Mouse (Mus musculus) heart, embryonic 11.5 days (tissue): ENCODE measurements at regions not wholly inside any gene's neighbourhood (a gene's known extent, or its start where the extent isn't known, plus 50 kb on each side); places are given as distances from the start of the nearest gene placed in this dataset.

ENCODE experiments used
- ATAC-seq: fragments of 200-750 bp; cut with Nextera tagmentation; replicated peaks from 2 replicates; pipeline ENCODE4 v1.8.0; 2017; ENCODE audit warnings: moderate library complexity; ENCODE audit not compliant: insufficient number of reproducible peaks, low FRiP score, low TSS enrichment
- H3K27ac ChIP-seq: fragments of 300-500 bp; sonication (generic); 2 replicates; pipeline ENCODE4 v1.5.1; 2014; ENCODE audit warnings: mild to moderate bottlenecking, low read depth, low read length
- H3K27me3 ChIP-seq: fragments of 300-500 bp; sonication (generic); 2 replicates; pipeline ENCODE4 v1.6.1; 2014; ENCODE audit warnings: mild to moderate bottlenecking, low read length, mixed read lengths; ENCODE audit not compliant: control insufficient read depth, insufficient read depth
- H3K36me3 ChIP-seq: fragments of 300-500 bp; sonication (generic); 2 replicates; pipeline ENCODE4 v1.6.1; 2014; ENCODE audit warnings: mild to moderate bottlenecking, low read length, moderate library complexity, mixed read lengths; ENCODE audit not compliant: control insufficient read depth, insufficient read depth
- H3K4me1 ChIP-seq: fragments of 300-500 bp; sonication (generic); 2 replicates; pipeline ENCODE4 v1.6.1; 2014; ENCODE audit warnings: low read length; ENCODE audit not compliant: control insufficient read depth, insufficient read depth
- H3K4me2 ChIP-seq: fragments of 300-500 bp; sonication (generic); 2 replicates; pipeline ENCODE4 v1.6.1; 2014; ENCODE audit warnings: mild to moderate bottlenecking, moderate library complexity
- H3K4me3 ChIP-seq: fragments of 300-500 bp; sonication (generic); 2 replicates; pipeline ENCODE4 v1.5.1; 2014; ENCODE audit warnings: low read depth, low read length
- H3K9ac ChIP-seq: fragments of 300-500 bp; sonication (generic); 2 replicates; pipeline ENCODE4 v1.6.1; 2014; ENCODE audit warnings: mild to moderate bottlenecking, low read depth, low read length, moderate library complexity
- H3K9me3 ChIP-seq: fragments of 300-500 bp; sonication (generic); replicated peaks from 2 replicates; pipeline ENCODE4 v1.6.1; 2016; ENCODE audit warnings: low read length; ENCODE audit not compliant: control insufficient read depth
- WGBS: fragments of 180-500 bp; shearing (Covaris S2); extraction: QIAGEN DNeasy Blood & Tissue Kit; methylation state at CpG from one replicate; pipeline ENCODE4 v1.1.7; 2014; ENCODE audit not compliant: insufficient replicate concordance; 5-methylcytosine and 5-hydroxymethylcytosine counted together

DNA sequence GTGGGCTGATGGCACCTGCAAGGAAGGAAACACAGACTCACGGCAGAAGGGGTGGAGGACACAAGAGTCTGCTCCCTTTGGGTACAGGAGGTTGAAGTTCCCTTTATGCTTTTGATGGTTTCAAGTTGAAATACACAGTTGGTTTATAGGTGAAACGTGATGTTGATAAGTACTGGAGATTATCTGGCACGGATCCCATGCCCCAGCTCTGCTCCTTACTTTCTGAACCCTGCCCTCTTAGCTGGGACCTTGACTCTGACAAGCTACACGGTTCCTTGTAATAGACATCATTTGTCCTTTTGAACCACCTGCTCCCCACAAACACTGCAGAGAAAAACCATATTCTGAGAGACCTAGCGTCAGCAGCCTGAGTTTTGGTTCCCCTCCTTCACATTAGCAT, 363.4 kb upstream of the Dynlrb2 start:
- no peak overlapping the region for H3K9ac ChIP-seq
- ATAC-seq, result no peak
- 75% methylated on average over 5 of the region's 5 CpGs for WGBS
- no peak overlapping the region for H3K27ac ChIP-seq
- H3K4me1 ChIP-seq, result no peaks in the 10 kb centered on the region
- no peaks in the 10 kb centered on the region for H3K36me3 ChIP-seq
- no peaks in the 10 kb centered on the region for H3K9me3 ChIP-seq
- no peaks in the 10 kb centered on the region for H3K27me3 ChIP-seq
- no peak overlapping the region for H3K4me2 ChIP-seq
- no peak overlapping the region for H3K4me3 ChIP-seq

DNA sequence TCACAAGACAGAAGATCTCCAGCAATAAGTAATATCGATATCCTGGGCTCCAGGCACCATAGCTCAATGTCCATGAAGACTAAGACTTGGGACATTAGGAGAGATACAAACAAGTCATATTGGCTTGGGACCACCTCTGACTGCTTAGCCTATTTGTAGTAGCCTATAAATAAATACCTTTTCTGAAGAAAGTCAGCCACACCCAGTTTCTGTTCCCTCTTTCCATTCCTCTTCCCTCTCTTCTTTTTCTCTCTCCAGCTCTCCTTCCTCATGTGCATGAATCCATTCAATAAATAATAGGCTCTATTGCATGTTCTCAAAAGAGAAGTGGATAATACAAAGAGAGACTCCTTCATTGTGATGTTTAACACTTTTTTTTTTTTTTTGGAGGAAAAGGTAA, 364.8 kb upstream of the Dynlrb2 start:
- Histone ChIP-seq H3K4me3 (no peak overlapping the region), H3K27me3 (no peaks in the 10 kb centered on the region), H3K9ac (no peak overlapping the region), H3K27ac (no peak overlapping the region), H3K4me2 (no peak overlapping the region), H3K36me3 (no peaks in the 10 kb centered on the region), H3K9me3 (no peaks in the 10 kb centered on the region), H3K4me1 (no peaks in the 10 kb centered on the region)
- 79% methylated on average over 1 of the region's 1 CpGs for WGBS
- no peak for ATAC-seq

DNA sequence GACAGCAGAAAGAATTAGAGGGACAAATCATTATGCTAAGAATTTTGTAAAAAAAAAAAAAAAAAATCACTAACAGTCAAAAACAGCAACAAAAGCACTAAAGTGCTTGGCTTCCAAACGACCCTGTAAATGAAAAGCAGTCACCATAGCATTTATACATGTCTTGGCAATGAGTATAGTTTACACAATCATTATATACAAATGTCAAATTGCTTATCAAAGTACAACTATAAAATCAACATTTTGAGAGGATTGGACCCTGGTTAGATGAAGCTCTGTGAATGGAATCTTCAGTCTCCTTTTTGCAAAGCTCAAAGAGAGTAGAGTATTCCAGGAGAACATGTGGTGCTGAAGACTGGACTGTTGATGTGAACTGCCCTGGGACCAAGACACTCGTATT, 367.0 kb upstream of the Dynlrb2 start:
- no peak for ATAC-seq
- WGBS, result 64% methylated on average over 2 of the region's 2 CpGs
- H3K9ac ChIP-seq, result no peak overlapping the region
- no peaks in the 10 kb centered on the region for H3K4me1 ChIP-seq
- H3K27me3 ChIP-seq, result no peaks in the 10 kb centered on the region
- H3K9me3 ChIP-seq, result no peaks in the 10 kb centered on the region
- no peak overlapping the region for H3K27ac ChIP-seq
- H3K4me3 ChIP-seq, result no peak overlapping the region
- no peak overlapping the region for H3K4me2 ChIP-seq
- H3K36me3 ChIP-seq, result no peaks in the 10 kb centered on the region

DNA sequence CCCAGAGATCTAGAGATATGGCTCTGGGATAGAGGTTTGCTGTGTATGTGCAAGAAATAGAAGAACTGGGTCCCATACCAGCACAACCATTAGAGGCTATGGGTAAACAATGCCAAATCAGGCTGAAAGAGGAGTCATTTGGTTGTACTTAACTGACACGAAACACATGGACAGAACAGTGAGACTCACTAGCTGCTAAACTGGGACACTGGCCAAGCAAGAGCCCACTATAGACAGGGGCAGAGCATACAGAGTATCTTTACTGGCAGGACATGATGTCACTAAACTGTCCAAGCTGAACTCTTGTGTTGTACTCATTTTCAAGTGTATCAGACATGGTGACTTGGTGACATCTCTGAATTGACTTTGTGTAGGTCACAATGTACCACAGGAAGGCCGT, 371.3 kb upstream of the Dynlrb2 start:
- Histone ChIP-seq H3K4me3 (no peak overlapping the region), H3K27me3 (peaks cover 2% of the 10 kb centered on the region; the same call in 1 of the 2 replicates)

DNA sequence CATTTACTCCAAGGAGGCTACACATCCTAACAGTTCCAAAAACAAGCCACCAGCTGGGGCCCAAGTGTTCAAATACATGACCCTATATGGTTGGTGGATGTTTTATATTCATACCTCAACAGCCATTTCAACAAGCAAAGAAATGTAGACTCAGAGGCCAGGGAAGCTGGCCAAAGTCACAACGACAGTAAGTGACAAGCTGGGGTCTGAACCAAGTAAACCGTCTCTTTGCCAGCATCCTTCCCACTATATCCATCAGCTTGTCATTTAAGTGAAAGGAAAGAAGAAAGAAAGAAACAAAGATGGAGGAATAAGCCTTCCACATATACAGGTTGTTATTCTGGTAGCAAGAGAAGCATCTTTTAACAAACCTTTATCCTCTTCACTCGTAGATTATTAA, 371.7 kb upstream of the Dynlrb2 start:
- WGBS, result 76% methylated on average over 3 of the region's 3 CpGs
- no peak for ATAC-seq
- no peak overlapping the region for H3K27ac ChIP-seq

More for the DNA sequence above, 371.3 kb upstream of the Dynlrb2 start:
- 80% methylated on average over 2 of the region's 2 CpGs for WGBS
- no peak for ATAC-seq
- no peak overlapping the region for H3K27ac ChIP-seq
- H3K9ac ChIP-seq, result no peak overlapping the region
- H3K36me3 ChIP-seq, result no peaks in the 10 kb centered on the region
- no peaks in the 10 kb centered on the region for H3K4me1 ChIP-seq
- H3K4me2 ChIP-seq, result no peak overlapping the region
- no peaks in the 10 kb centered on the region for H3K9me3 ChIP-seq

DNA sequence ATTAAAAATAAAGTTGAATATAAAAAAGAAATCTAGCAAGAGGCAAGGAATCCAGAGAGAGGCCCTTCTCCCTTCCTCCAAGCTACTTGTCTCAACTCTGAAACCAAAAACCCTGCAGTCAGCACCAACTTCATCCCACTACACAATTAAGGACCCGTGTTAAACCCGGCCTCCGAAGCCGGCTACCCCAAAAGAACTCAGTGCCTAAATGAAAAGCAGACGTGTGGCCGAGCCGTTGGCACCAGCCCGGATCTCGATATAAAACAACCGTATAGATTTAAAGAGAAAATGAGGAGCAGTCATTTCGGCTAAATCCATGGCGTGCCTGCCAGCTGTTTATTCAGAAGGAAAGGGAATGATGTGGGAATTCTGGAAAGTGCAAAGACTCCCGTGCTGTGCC, 384.7 kb upstream of the Dynlrb2 start:
- 75% methylated on average over 13 of the region's 13 CpGs for WGBS
- H3K27ac ChIP-seq, result no peak overlapping the region
- 0 out of 2 replicates have a peak, but pooled peaks cover 3% of the 10 kb centered on the region for H3K4me1 ChIP-seq
- no peaks in the 10 kb centered on the region for H3K36me3 ChIP-seq
- ATAC-seq, result no peak
- H3K27me3 ChIP-seq, result no peaks in the 10 kb centered on the region; the same call in 1 of the 2 replicates
- no peaks in the 10 kb centered on the region for H3K9me3 ChIP-seq
- H3K4me2 ChIP-seq, result no peak overlapping the region
- H3K9ac ChIP-seq, result no peak overlapping the region
- no peak overlapping the region for H3K4me3 ChIP-seq

More for the DNA sequence above, 371.7 kb upstream of the Dynlrb2 start:
- H3K4me1 ChIP-seq, result no peaks in the 10 kb centered on the region
- H3K36me3 ChIP-seq, result no peaks in the 10 kb centered on the region
- no peak overlapping the region for H3K9ac ChIP-seq
- no peak overlapping the region for H3K4me3 ChIP-seq
- H3K4me2 ChIP-seq, result no peak overlapping the region
- H3K27me3 ChIP-seq, result peaks cover 2% of the 10 kb centered on the region; the same call in 1 of the 2 replicates
- H3K9me3 ChIP-seq, result no peaks in the 10 kb centered on the region

DNA sequence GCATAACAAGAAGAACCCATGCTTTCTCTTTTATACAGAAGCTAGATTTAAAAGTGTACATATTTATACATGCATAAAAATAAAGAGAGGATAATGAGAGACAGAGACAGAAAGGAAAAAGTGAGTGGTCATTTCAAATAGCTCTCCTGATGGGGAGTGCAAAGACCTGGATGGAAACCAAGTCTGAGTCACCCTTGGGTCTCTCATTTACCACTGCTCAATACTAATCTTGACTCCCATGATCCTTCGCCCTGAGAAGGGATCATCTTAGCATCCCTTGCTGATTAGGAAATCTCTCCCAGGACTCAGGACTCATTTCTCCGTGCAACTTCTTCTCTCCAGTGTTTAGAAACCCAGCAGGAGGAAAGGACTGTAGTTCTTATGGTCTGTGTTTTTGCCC, 386.9 kb upstream of the Dynlrb2 start:
- Histone ChIP-seq H3K36me3 (no peaks in the 10 kb centered on the region), H3K27ac (no peak overlapping the region), H3K4me3 (no peak overlapping the region), H3K27me3 (no peaks in the 10 kb centered on the region), H3K4me2 (no peak overlapping the region), H3K9me3 (no peaks in the 10 kb centered on the region), H3K9ac (no peak overlapping the region), H3K4me1 (0 out of 2 replicates have a peak, but pooled peaks cover 3% of the 10 kb centered on the region)
- no peak for ATAC-seq
- 65% methylated on average over 2 of the region's 2 CpGs for WGBS

DNA sequence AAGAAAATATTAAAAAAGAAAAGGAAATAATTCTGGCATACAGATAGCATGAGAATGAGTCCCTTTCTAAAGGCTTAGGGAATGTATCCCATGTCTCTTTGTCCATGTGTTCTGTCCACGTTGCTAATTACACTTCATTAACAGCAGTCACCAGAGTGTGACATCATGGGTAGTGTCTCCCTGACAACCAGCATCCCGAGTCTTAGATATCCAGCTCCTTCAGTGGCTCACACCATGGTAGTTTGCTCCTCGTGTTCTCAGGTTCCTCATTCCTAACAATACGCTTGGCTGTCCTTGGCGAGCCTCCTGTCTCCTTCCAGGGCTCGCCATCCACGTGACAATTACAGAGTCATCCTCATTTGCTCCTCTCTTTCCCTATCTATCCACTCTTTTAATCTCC, 388.1 kb upstream of the Dynlrb2 start:
- H3K27me3 ChIP-seq, result no peaks in the 10 kb centered on the region
- H3K27ac ChIP-seq, result no peak overlapping the region
- no peak overlapping the region for H3K4me2 ChIP-seq
- H3K36me3 ChIP-seq, result no peaks in the 10 kb centered on the region
- WGBS, result 59% methylated on average over 7 of the region's 7 CpGs
- H3K9me3 ChIP-seq, result no peaks in the 10 kb centered on the region
- H3K4me3 ChIP-seq, result no peak overlapping the region
- H3K4me1 ChIP-seq, result 0 out of 2 replicates have a peak, but pooled peaks cover 3% of the 10 kb centered on the region
- H3K9ac ChIP-seq, result no peak overlapping the region
- ATAC-seq, result no peak

DNA sequence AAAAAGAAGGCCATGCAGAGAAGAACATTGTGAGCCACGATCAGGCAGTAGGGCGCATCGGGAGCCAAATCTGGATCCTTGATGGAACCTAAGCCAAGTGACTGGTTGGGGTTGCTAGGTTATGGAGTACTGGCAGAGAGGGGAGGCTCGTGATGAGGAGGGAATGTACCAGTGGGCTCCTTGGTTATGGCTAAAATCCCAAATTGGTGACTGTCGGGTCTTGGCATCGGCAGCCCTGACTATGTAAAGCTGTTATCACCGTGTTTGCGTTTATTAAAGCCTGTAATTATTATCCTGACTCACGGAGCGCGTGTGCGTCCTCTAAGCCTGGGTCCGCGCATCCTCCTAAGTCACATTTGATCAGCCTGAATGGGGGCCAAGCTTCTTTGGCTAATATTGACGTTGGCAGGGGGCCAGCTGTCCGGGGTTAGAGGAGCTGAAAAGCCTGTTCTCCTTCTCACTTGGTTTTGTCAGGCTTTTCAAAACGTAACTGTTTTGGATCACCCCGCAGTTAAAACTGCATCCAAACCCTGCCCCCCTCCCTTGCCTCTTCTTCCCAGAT, 388.9 kb upstream of the Dynlrb2 start:
- ATAC-seq, result peak; percentile 26; the same call in 1 of the 2 replicates
- Histone ChIP-seq H3K4me1 (0 out of 2 replicates have a peak, but pooled peaks cover 3% of the 10 kb centered on the region), H3K27me3 (no peaks in the 10 kb centered on the region), H3K4me3 (no peak overlapping the region), H3K9ac (no peak overlapping the region), H3K27ac (no peak overlapping the region), H3K9me3 (no peaks in the 10 kb centered on the region), H3K36me3 (no peaks in the 10 kb centered on the region), H3K4me2 (0 out of 2 replicates have a peak overlapping the region, but pooled peaks have one; percentile 1)
- 54% methylated on average over 18 of the region's 18 CpGs for WGBS
